Mouse (Mus musculus) lung, postnatal 0 days (tissue): ENCODE data around the gene Capn12.

Source experiments
- CTCF ChIP-seq: IDR thresholded peaks from 2 replicates; pipeline ENCODE4 v1.5.1; 2016; ENCODE audit warnings: antibody characterized with exemption, mild to moderate bottlenecking
- EP300 ChIP-seq: IDR thresholded peaks from 2 replicates; pipeline ENCODE4 v1.6.1; 2016; ENCODE audit warnings: antibody characterized with exemption, mild to moderate bottlenecking, control low read depth

GRCm38 (mm10) chr7:28881199-28881598 lies at the start of gene Capn12:
- TF ChIP-seq CTCF (no peak), EP300 (no peak)
